Mouse (Mus musculus) C2C12 (cell line): ENCODE data around the gene Nrtn.

ENCODE experiments used
- CEBPB ChIP-seq: IDR thresholded peaks from one replicate; pipeline ENCODE4 v1.6.1; 2011; ENCODE audit warnings: low read depth, mild to moderate bottlenecking, control low read depth, moderate library complexity
- CTCF ChIP-seq: IDR thresholded peaks from one replicate; pipeline ENCODE4 v1.5.1; 2011; ENCODE audit not compliant: control insufficient read depth, insufficient read depth, insufficient read length
- FOSL1 ChIP-seq: IDR thresholded peaks from one replicate; pipeline ENCODE4 v1.8.0; 2011; ENCODE audit warnings: mild to moderate bottlenecking, low read length; ENCODE audit not compliant: poor library complexity, insufficient read depth, severe bottlenecking
- MAX ChIP-seq: IDR thresholded peaks from one replicate; pipeline ENCODE4 v1.6.1; 2011; ENCODE audit warnings: mild to moderate bottlenecking, control low read depth
- MYOD1 ChIP-seq: IDR thresholded peaks from one replicate; pipeline ENCODE4 v1.6.1; 2011; ENCODE audit warnings: low read depth; ENCODE audit not compliant: control insufficient read depth, insufficient read length
- MYOG ChIP-seq: IDR thresholded peaks from one replicate; pipeline ENCODE4 v1.6.1; 2011; ENCODE audit not compliant: control insufficient read depth, insufficient read length; ENCODE audit errors: extremely low read depth
- USF1 ChIP-seq: IDR thresholded peaks from one replicate; pipeline ENCODE4 v1.6.1; 2011; ENCODE audit warnings: low read depth, mild to moderate bottlenecking, control low read depth, moderate library complexity

DNA sequence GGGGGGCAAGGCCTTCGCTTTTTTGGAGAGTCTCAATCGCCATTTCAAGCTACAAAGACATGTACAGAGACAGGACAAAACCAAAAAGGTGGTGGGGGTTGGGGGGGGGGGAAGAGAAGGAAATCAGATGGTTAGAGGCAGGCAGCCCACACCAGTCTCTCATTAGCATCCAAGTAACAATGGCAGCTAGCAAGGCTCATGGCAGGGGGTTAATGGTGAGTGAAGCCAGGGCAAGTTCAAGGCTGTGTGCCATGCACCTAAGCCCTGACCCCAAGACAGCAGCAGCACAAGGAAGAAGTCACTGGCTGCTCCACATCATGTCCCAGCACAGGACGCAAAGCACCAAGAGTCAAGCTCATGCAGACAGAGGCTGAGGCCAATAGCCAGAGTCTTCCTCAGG lies 41.9 kb upstream of the Nrtn start:
- TF ChIP-seq MYOD1: no peak
- TF ChIP-seq CTCF: no peak
- no peak for TF ChIP-seq MAX
- no peak for TF ChIP-seq FOSL1
- TF ChIP-seq USF1: no peak
- no peak for TF ChIP-seq CEBPB
- no peak for TF ChIP-seq MYOG
